Mouse (Mus musculus) cerebellum, postnatal 10 days (tissue): ENCODE measurements at regions not wholly inside any gene's neighbourhood (a gene's known extent, or its start where the extent isn't known, plus 50 kb on each side); places are given as distances from the start of the nearest gene placed in this dataset.

ENCODE experiments used
- DNase-seq, 2 experiments: peaks; one replicate each; pipeline ENCODE4 v3.0.0; 2021; ENCODE audit warnings: mixed read lengths in 2 of 2

DNA sequence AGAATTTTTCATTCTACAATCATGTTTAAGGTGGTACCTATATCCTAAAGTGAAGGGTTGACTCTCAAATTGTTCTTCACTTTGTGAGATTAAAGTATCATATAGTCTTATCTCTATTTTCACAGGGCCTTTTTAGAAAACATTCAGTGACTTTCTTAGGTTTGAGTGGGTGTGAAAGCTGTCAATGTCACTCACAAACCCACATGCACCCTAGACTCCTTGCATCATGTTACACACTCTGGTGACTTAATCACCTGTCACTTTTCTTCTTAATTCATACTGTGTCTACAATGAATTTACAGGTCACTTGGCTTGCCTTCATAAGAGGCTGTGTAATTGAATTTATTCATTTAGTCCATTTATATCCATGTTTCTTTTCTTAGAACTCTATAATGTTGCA, 1026.8 kb upstream of the Alcam start:
- DNase-seq: no peak

DNA sequence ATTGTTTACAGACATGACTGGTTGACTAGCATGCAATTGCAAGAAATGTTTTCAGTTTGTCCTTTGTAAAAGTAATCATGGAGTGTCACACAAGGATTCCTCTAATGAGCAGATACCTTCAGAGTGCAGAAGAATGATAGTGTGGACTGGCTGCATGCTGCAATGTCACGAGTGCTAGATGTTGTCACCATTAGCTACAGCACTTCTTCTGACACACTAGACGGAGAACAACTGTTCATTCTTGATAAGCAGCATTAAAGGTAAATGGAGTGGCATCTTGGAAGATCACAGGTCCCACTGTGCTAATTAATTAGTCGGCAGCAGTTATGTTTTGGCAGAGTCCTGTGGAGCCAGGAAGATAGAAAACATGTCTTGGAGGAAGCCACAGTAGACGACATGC, 985.6 kb upstream of the Alcam start:
- DNase-seq: peak; percentile 1 to 2

- no peak for DNase-seq
These were observed 964.5 kb upstream of the Alcam start for GRCm38 (mm10) chr16:53418416-53418815.

DNA sequence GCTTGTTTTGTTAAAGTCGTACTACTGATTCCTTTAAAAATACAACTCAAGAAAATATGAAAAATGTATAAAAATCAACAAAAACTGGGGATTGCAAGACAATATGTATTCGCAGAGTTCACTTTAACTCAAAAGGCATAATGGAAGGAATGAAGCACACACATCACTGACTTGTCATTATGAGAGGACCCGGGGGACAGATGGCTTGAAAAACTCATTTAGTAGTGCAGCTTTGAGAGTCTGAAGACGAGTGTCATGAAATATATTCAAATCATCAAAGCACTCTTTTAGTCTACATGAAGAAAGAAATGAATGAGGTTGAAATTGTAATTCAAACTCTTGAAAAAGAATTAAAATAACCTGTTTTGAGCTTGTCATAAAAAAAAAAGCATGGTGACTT, 931.3 kb upstream of the Alcam start:
- no peak for DNase-seq

DNA sequence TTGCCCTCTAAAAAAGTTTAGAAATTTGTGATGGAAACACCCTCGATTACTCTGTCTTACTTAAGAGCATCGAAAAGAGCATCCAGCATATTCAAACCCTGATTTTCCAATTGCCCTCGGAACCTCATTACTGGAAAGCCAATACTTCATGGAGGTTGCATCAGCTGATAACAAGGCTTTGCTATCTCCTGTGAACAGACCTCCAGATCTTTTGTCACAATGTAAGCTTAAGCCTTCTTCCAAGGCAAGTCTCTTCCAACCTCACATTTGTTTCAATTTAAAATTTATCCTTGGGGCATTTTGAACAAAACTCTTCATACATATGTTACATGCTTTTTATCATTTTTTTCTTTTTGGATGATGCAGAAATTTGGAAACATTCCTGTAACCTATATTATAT, 888.3 kb upstream of the Alcam start:
- no peak for DNase-seq

GRCm38 (mm10) chr16:53326353-53326752, 872.5 kb upstream of the Alcam start:
- no peak for DNase-seq

- no peak for DNase-seq
These were observed 838.2 kb upstream of the Alcam start for GRCm38 (mm10) chr16:53292081-53292480.

DNA sequence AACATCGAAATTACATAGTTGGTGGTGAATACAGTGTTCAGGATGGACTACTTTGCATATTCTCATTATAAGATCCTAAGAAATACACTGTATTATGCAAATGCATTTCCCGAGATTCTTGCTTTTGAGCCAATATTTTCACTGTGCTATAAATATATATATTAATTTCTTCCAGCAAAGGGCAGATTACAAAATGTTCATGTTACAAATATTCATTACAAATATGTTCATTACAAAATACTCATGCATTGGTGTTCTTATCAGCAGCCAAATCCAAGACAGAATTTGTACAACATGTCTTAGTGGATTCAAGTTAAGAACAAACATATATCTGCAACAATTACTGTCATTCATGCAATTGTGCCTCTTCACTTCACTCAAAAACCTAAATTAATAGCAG, 828.1 kb upstream of the Alcam start:
- no peak for DNase-seq

DNA sequence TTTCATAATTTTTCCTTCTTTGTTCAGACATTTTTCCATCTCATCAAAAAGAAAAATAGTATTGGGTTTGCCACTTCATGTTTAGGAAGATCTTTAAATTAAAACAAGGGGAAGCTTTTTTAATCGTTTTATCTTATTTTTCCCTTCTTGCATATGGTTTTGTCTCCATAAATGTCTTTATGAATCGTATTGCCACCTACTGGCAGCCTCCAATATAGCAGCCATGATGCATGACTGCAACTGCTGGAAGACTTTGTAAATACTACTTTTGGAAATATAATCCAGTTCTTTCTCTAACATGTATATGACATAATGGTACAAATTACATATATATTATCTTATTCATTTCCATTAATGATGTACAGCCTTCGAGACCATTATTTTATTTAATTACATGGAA, 812.2 kb upstream of the Alcam start:
- peak; percentile 84 to 87 for DNase-seq

- peak in 1 of 2 experiments; percentile 11 for DNase-seq
These were observed 791.5 kb upstream of the Alcam start for GRCm38 (mm10) chr16:53245365-53245764.

DNA sequence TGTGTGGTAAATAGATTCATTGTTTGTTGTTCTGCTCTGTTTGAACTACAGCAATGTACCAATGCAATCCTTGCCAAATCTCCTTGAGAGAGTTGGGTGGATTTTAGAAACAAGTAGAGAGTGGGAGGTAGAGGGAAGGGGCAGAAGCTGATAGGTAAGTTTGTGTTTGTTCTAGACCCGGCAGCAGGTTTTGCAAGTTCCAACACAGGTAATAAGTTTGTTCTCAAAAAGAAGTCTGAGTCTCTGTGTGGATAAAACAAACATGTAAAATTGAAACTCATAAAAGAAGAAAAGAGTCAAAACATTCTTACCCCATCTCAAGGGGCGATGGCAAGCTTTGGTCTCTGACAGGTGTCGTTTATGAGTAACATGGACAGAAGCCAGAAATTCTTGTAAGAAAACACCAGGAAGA, 788.3 kb upstream of the Alcam start:
- DNase-seq: no peak

DNA sequence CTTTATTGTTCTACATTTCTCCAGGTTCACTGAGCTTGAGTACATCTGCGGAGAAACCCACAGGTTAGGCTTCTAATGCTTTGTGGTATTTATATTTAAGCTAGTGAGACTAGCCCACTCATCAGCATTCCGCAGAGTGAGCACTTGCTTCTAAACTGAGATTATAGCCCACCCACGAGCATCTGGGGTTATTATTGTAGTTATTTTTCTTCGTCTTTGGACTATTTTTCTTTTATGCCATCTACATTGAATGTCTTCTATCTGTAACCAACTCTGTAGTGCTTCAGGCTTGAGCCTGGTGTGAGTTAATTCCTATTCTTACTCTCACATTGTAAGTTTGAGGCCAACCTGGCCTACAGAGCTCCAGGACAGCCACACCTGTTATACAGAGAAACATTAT, 765.0 kb upstream of the Alcam start:
- no peak for DNase-seq

DNA sequence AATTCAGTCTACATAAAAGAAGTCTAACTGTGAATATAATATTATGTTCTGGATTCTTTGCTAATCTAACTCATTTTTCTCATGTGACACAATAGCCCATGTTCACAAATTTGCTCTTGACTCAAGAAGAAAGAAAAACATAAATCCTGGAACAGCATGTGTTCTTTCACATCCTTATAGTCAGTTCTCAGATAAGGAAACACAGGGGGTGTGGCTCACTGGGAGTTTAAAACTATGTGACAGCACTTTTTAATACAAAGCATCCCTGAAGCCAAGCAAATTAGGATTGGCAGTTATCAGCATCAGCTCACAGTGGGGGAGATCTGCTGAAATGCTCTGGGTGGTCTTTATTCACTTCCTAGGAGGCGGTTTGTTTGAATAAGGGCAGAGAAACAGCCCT, 747.6 kb upstream of the Alcam start:
- no peak for DNase-seq

- no peak for DNase-seq
These were observed 732.6 kb upstream of the Alcam start for GRCm38 (mm10) chr16:53186444-53186843.

DNA sequence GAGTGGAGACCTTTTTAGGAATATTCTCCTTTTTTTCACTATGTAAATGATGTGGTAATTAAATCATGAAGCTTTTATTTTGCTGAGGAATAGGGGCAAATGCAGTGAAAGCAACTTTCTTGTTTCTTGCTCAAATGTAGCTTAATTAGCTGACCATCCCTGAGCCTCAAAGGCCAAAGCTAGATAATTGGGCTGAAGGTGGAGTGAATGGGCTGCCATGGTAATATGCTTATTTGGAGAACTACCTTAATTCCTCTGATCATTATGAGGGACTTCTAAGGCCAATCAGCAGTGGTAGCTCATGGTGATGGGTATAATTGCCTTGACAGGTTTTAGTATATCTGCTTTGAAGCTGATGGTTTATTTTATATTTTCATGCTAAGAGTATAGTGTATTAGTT, 702.5 kb upstream of the Alcam start:
- DNase-seq: no peak

DNA sequence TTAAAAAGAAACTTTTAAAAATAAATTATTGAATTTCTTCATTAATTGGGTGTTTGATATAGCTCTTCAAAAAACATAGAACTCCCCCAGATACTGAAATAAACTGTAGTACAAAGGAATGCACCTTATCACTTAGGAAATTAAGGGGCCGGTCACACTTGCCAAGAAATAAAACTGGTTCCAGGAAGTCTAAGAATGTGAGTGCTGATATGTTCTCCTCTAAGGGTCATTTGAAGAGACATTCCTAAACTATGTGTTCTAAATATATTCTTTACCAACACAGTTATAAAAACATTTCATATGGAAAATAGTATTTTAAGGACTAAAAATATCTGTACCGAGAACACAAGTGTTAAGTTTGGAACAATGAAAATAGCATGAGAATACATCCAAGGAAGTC, 676.8 kb upstream of the Alcam start:
- no peak for DNase-seq

DNA sequence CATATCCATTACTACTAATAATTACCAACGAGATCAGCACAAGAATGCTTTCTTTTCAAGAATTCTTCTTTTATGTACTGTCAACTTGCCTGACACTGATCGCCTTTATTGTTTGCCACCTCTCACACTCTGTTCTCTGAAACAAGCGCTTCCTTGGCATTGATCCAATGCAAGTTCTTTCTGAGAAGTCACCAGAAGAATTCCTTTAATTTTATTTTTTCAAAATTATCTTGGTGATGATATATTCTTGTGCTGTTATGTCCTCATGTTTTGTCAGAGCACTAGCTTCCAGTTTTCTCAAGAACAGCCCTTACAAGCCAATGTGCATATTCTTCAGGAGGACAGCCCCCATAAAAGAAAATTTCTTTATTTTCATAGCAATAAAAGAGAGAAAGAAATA, 654.9 kb upstream of the Alcam start:
- peak in 1 of 2 experiments; percentile 2 for DNase-seq

DNA sequence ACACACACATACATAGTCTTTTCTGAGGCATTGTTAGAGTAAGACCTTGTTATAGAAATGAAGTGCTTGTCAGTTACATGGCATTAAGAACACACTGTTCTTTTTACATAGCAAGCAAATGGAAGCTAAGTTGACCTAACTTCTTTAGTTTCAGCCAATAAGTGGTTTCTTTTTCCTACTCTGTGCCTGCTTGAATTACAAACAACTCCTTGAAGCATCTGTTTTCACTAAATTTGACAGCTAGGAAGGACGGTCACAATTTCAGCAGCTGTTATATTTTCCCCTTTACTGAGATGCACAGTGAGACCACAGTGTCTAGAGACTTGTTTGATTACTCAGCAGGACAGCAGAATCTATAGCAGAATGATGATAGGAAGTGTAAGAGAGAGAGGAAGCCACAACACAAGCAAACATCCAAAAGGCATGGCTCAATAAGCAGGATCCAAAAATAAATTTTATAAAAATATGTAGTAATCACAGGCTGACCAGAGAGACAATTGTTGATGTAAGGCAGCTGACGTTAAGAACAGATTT, 641.6 kb upstream of the Alcam start:
- no peak for DNase-seq

DNA sequence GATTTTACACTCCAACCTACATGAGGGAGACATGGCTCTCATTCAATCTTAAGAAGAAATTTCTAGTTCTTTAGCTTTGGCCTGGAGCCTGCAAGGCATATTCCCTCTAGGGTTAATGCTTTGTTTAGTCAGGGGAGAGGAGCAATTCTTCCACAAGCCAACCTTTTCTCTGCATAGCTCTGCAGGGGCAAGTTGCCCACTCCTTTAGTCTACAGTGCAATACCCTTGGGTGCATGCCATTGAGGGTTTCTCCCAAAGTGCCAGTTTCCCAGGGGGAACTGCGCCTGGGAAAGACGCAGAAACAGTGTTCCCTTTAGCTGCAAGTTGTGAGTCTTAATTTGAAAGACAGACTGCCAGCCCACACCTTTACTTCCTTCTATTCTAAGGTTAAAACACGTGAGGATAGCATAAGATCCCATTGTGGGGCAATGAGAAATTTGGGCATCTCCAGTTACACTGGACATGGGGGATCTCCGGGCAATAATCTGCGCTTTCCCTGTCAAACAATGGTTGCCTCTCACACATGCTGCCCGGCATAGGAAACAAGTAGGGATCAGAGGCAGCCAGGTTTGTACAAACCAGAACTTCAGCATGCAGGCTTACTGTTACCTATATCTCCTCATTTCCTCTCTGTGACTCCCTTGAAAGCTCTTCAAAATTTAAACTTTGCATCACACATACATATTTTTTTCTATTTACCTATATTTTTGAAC, 620.1 kb upstream of the Alcam start:
- peak; percentile 20 to 48 for DNase-seq

DNA sequence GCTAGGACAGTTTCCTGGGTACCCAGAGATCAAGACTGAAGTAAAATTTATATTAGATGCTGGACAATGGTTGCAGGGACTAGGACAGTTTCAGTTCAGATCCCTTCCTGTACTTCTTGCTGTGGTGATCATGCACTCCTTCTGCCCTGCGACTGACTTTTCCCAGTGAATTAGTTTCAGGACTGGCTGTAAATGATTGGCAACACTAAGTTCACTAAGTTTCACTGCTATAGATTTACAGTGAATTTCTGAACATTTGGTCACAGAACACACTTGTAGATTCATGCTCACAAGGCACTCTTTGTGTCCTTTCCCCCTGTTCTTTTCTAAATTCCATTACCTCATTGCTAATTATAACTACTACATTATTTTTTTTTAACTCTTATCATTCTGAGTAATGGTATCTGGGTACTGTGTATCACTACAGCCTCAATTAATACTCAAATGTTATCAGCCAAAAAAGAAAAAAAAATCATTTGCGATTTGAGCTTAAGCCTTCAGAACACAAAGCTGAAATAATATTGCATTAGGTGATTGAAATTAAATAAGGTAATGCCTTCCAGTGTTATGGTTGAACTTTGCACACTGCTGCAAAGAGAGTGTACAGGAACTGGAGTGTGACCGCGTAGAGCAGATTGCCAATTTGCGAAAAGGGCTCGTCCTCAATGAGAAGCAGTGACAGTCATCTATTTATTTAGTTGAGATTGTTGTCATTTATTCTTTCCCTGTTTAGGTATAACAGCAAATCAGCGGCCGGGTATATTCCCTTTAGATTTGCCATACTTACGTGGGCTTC, 618.2 kb upstream of the Alcam start:
- DNase-seq: no peak

GRCm38 (mm10) chr16:53064151-53064550, 610.3 kb upstream of the Alcam start:
- peak; percentile 31 to 50 for DNase-seq

DNA sequence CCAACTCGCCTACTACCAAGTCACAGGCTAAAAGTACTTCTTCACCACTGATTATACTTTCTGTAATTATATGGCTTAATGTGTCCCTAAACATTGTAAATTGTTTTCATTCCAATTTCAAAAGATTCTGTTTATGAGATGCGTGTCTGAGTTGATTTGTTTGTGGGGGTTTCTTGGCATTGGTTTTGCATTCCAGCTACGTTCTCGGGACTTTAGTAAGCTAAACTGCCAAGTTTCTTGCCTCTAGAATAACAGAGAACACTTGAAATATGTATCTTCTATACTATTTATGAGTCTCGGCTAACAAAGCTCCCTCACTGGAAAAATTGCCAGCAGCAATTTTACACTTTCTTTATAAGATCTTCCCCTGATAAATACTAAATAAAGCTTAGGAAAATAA, 609.2 kb upstream of the Alcam start:
- no peak for DNase-seq

- no peak for DNase-seq
These were observed 572.2 kb upstream of the Alcam start for GRCm38 (mm10) chr16:53026056-53026455.

DNA sequence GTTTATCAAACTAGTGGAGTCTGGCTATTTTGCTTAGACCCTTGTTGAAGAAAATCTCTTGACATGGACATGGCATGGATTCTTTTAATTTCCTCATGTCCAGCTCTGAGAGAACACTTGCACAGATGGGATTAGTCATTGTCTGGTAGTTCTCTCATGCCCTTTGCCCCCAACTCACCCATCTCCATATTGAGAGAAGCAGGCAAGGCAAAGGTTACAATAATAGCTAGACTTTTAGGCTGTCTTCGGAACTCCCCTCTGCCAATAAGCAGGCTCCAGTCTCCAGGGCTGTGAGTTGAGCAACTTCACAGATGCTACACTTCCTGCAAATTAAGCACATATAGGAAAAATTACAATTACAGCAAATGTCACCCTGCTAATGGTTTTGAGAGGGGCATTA, 558.0 kb upstream of the Alcam start:
- no peak for DNase-seq
